Mouse (Mus musculus) liver, embryonic 13.5 days (tissue): ENCODE data around the gene Gm45234. TPM values are rescaled to one million over a fixed set of nuclear protein-coding genes. Genes with fewer than 3 reads are reported as not detected.
A peak's percentile ranks its signal among the peaks of the same experiment; 100 is the strongest.

Experiments
- ATAC-seq: fragments of 200-750 bp; cut with Nextera tagmentation; 2 replicates; pipeline ENCODE4 v1.8.0; 2017; ENCODE audit warnings: low read depth, mild to moderate bottlenecking, moderate number of reproducible peaks, moderate library complexity
- DNase-seq: peaks from one replicate; pipeline ENCODE4 v3.0.0; 2022
- H3K27ac ChIP-seq: fragments of 300-500 bp; sonication (generic); 2 replicates; pipeline ENCODE4 v1.5.1; 2015; ENCODE audit warnings: moderate library complexity, mild to moderate bottlenecking, inconsistent platforms
- H3K27me3 ChIP-seq: fragments of 300-500 bp; sonication (generic); 2 replicates; pipeline ENCODE4 v1.6.1; 2015; ENCODE audit warnings: mild to moderate bottlenecking, inconsistent platforms
- H3K36me3 ChIP-seq: fragments of 300-500 bp; sonication (generic); 2 replicates; pipeline ENCODE4 v1.6.1; 2015; ENCODE audit warnings: mild to moderate bottlenecking, inconsistent platforms
- H3K4me1 ChIP-seq: fragments of 300-500 bp; sonication (generic); replicated peaks from 2 replicates; pipeline ENCODE4 v1.6.1; 2015; ENCODE audit warnings: inconsistent platforms
- H3K4me2 ChIP-seq: fragments of 300-500 bp; sonication (generic); 2 replicates; pipeline ENCODE4 v1.6.1; 2015; ENCODE audit warnings: inconsistent platforms, mild to moderate bottlenecking, moderate library complexity
- H3K4me3 ChIP-seq: fragments of 300-500 bp; sonication (generic); replicated peaks from 2 replicates; pipeline ENCODE4 v1.5.1; 2015; ENCODE audit warnings: mild to moderate bottlenecking, inconsistent platforms
- H3K9ac ChIP-seq: fragments of 300-500 bp; sonication (generic); 2 replicates; pipeline ENCODE4 v1.6.1; 2015; ENCODE audit warnings: mild to moderate bottlenecking, inconsistent platforms
- H3K9me3 ChIP-seq: fragments of 300-500 bp; sonication (generic); replicated peaks from 2 replicates; pipeline ENCODE4 v1.6.1; 2016; ENCODE audit warnings: inconsistent platforms
- WGBS: fragments of 180-500 bp; shearing (Covaris S2); methylation state at CpG from one replicate; pipeline ENCODE4 v1.1.7; 2015; ENCODE audit not compliant: insufficient replicate concordance; 5-methylcytosine and 5-hydroxymethylcytosine counted together
- polyA plus RNA-seq: library from polyadenylated mRNA; unstranded; fragments of >200 nt; fragmentation: Nextera tagmentation; extraction: Ambion mirVana; gene quantifications from 2 replicates; pipeline ENCODE4 v1.2.1, GENCODE M21; 2015

Gene Gm45234
- polyA plus RNA-seq, 1 experiment from 2014 or later = not detected

DNA sequence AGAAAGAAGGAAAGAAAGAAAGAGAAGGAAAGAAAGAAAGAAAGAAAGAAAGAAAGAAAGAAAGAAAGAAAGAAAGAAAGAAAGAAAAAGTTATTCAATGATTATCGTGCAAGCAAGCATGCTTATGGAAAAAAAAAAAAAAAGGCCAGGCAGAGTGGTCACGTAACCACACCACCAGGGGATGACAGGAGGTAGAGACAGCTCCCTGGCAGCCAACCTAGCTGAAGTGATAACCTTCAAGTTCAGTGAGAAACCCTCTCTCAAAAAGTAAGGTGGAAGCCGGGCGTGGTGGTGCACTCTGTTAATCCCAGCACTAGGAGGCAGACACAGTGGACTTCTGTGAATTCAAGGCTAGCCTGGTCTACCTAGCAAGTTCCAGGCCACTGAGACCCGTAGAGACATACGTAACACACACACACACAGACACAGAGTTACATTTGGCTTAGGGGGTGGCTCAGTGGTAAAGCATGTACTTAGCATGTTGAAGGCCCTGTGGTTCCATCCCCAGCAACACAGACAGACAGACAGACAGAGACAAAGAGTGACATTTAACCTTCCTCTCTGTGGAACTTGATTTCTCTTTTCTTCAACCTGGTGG is 32.8 kb downstream of the Gm45234 start:
- H3K4me3 ChIP-seq = no peak overlapping the region
- peaks cover 16% of the 10 kb centered on the region for H3K36me3 ChIP-seq
- no peaks in the 10 kb centered on the region for H3K27me3 ChIP-seq
- H3K4me2 ChIP-seq = no peak overlapping the region
- H3K9ac ChIP-seq = no peak overlapping the region
- ATAC-seq (no peak), DNase-seq (no peak)
- H3K27ac ChIP-seq = no peak overlapping the region
- WGBS = 67% methylated on average over 6 of the region's 6 CpGs
- peaks cover 64% of the 10 kb centered on the region for H3K4me1 ChIP-seq
- H3K9me3 ChIP-seq = no peaks in the 10 kb centered on the region

DNA sequence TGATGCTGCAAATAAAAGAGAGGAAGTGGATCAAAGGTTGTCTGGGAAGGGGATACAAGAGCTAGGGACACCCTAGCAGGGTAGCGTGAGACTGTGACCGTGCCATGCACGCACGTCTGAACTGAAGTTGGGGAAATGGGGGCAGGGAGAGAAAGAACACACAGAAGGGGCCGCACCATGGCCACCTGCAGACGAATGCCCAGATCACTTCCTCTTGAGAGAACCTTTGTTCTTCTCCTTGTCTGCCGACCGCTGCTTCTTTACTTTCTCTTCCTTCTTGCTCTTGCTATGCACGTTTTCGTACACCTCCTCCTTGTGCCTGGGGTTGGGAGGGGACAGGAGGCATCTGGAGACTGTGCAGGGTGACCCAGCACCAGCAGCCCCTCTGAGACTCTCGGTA is 34.9 kb downstream of the Gm45234 start:
- no peak overlapping the region for H3K9ac ChIP-seq
- H3K4me3 ChIP-seq = no peak overlapping the region
- H3K9me3 ChIP-seq = no peaks in the 10 kb centered on the region
- ATAC-seq (no peak), DNase-seq (no peak)
- no peak overlapping the region for H3K4me2 ChIP-seq
- peak overlapping the region; percentile 50; the same call in 1 of the 2 replicates for H3K27ac ChIP-seq
- peaks cover 68% of the 10 kb centered on the region for H3K4me1 ChIP-seq
- H3K36me3 ChIP-seq = peaks cover 26% of the 10 kb centered on the region
- 73% methylated on average over 11 of the region's 11 CpGs for WGBS
- H3K27me3 ChIP-seq = no peaks in the 10 kb centered on the region

DNA sequence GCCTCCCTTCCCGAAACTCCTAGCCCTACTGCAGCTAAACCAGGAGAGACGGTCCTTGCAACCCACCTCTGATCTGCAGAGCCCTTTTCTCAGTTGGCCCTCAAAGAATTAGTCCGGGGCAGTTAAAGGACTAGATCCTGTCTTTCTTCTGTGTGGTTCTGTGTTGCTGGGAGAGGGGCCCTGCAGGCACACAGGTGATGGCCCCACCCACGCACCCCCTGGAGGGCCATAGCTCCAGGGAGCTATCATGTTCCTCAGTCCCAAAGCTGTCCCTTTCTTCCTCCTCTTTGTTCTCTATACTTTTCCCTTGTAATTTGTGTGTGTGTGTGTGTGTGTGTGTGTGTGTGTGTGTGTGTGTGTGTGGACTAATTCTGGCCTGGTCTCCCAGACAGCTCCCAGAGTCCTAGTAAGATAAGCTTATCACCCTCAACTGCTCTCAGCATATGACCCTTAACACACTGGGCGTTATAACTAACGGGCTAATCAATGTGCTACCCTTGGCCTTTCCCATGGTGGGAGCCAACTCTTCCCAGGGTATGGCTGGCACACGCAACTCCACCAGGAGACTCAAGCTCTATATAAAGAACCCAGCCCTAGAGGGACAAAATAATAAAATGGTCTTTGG is 36.4 kb downstream of the Gm45234 start:
- 0 out of 2 replicates have a peak overlapping the region, but pooled peaks have one; percentile 16 for H3K4me3 ChIP-seq
- peak; percentile 57 for DNase-seq

DNA sequence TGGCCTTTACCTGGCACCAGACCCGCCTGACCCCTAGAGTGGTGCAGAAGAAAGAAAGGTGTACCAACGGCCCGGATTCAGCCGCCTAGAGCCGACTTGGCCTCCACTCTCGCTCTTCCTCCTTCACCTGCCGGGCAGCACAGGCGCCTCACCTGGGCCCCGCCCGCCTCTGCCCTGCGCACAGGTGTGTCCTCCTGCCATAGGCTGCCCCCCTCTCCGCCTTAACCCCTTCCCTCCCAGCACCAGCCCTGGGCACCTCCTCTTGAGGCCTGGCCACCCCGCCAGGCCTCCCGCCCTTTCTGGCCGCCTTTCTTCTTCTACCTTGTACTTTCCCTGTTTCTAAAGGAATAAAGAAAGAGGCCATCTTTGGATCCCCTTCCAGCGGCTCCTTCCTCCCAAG is 37.1 kb downstream of the Gm45234 start:
- ATAC-seq = no peak
- 0 out of 2 replicates have a peak overlapping the region, but pooled peaks have one; percentile 16 for H3K4me3 ChIP-seq
- peak overlapping the region; percentile 87 for H3K27ac ChIP-seq
- peak overlapping the region; percentile 63 for H3K9ac ChIP-seq
- no peaks in the 10 kb centered on the region for H3K27me3 ChIP-seq
- H3K9me3 ChIP-seq = no peaks in the 10 kb centered on the region
- no peak for DNase-seq
- peak overlapping the region; percentile 54 for H3K4me2 ChIP-seq
- H3K4me1 ChIP-seq = peaks cover 65% of the 10 kb centered on the region
- 77% methylated on average over 16 of the region's 16 CpGs for WGBS
- peaks cover 43% of the 10 kb centered on the region for H3K36me3 ChIP-seq

More for the DNA sequence above, 36.4 kb downstream of the Gm45234 start:
- H3K9me3 ChIP-seq = no peaks in the 10 kb centered on the region
- H3K27me3 ChIP-seq = no peaks in the 10 kb centered on the region
- peak overlapping the region; percentile 54 for H3K4me2 ChIP-seq
- peak overlapping the region; percentile 87 for H3K27ac ChIP-seq
- H3K4me1 ChIP-seq = peaks cover 63% of the 10 kb centered on the region
- H3K36me3 ChIP-seq = peaks cover 35% of the 10 kb centered on the region
- ATAC-seq = peak; percentile 93
- 28% methylated on average over 7 of the region's 7 CpGs for WGBS
- H3K9ac ChIP-seq = peak overlapping the region; percentile 63

DNA sequence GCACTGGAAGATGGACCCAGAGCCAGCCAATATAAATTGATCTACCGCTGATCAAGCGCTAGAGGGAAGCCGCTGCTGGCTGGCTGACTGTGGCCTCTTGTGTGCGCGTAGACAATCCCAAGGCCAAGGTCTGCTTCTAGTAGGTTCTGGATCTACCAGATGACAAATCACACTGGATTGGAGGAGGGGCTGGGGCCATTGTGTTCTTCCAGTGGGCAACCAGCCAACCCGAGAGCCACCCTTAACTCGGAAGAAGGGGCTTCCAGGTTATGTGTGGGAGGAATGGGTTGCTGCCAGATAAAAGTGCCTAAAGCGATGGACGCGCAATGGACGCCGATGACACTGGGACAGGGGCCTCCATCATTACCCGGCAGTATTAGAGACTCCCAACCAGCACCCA is 37.9 kb downstream of the Gm45234 start:
- Histone ChIP-seq H3K36me3 (peaks cover 49% of the 10 kb centered on the region), H3K9me3 (no peaks in the 10 kb centered on the region), H3K4me2 (no peak overlapping the region), H3K9ac (no peak overlapping the region), H3K27ac (peak overlapping the region; percentile 87), H3K4me3 (no peak overlapping the region), H3K27me3 (no peaks in the 10 kb centered on the region), H3K4me1 (peaks cover 67% of the 10 kb centered on the region)
- 84% methylated on average over 13 of the region's 13 CpGs for WGBS
- DNase-seq (no peak), ATAC-seq (no peak)

DNA sequence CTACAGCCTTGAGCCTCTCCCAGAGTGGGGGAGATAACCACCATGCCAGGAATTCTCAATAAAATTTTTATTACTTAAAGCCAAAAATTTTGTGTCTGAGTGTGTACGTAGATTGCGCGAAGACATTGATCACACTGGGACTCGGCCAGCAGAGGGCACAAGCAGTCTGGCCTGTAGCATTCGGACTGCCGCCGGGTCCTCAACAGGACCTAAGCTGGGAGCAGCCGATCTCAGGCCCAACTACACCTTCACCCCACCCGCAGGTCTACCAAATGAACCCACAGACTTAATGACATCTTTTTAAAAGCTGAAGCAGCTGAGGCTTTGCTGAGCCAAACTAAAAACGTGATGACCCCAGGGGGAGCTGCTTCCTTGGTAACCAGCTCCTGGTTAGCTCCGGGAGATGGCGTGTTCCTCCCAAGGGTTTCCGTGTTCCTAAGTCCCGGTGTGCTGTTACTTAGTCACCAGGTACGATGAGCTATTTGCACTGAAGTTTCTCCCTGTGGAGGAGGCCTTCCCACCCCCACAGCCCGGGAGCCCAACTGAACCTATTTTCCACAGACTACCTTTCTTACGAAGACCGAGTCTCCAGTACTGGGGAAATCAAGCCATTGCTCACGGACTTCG is 38.8 kb downstream of the Gm45234 start:
- H3K4me1 ChIP-seq = peaks cover 70% of the 10 kb centered on the region
- no peak overlapping the region for H3K4me2 ChIP-seq
- ATAC-seq (no peak), DNase-seq (peak; percentile 44)
- 67% methylated on average over 20 of the region's 20 CpGs for WGBS
- no peak overlapping the region for H3K9ac ChIP-seq
- no peak overlapping the region for H3K4me3 ChIP-seq
- no peaks in the 10 kb centered on the region for H3K27me3 ChIP-seq
- no peaks in the 10 kb centered on the region for H3K9me3 ChIP-seq
- no peak overlapping the region for H3K27ac ChIP-seq
- peaks cover 49% of the 10 kb centered on the region for H3K36me3 ChIP-seq

DNA sequence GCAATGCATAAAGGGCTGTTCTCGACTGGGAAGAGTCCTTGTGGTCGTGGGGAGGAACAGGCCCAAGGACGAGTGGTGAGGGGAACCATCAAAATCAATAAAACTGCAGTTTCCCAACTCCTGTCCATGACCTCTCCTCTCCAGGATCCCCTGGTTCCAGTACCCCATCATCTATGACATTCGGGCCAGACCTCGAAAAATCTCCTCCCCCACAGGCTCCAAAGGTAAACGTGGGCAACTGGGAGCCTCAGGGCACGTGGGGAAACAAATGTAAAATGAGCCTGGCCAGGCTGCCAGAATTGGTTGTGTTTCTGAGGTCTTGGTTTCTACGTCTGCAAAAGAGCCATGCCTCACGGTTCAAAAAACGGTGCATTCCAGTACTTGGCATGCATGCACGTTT is 42.9 kb downstream of the Gm45234 start:
- Histone ChIP-seq H3K36me3 (peaks cover 69% of the 10 kb centered on the region), H3K27me3 (no peaks in the 10 kb centered on the region), H3K9ac (peak overlapping the region; percentile 85), H3K27ac (peak overlapping the region; percentile 88), H3K4me3 (peak overlapping the region; percentile 88), H3K4me2 (peak overlapping the region; percentile 95), H3K9me3 (no peaks in the 10 kb centered on the region), H3K4me1 (peaks cover 61% of the 10 kb centered on the region)
- DNase-seq (no peak), ATAC-seq (no peak)
- WGBS = 5% methylated on average over 11 of the region's 11 CpGs

DNA sequence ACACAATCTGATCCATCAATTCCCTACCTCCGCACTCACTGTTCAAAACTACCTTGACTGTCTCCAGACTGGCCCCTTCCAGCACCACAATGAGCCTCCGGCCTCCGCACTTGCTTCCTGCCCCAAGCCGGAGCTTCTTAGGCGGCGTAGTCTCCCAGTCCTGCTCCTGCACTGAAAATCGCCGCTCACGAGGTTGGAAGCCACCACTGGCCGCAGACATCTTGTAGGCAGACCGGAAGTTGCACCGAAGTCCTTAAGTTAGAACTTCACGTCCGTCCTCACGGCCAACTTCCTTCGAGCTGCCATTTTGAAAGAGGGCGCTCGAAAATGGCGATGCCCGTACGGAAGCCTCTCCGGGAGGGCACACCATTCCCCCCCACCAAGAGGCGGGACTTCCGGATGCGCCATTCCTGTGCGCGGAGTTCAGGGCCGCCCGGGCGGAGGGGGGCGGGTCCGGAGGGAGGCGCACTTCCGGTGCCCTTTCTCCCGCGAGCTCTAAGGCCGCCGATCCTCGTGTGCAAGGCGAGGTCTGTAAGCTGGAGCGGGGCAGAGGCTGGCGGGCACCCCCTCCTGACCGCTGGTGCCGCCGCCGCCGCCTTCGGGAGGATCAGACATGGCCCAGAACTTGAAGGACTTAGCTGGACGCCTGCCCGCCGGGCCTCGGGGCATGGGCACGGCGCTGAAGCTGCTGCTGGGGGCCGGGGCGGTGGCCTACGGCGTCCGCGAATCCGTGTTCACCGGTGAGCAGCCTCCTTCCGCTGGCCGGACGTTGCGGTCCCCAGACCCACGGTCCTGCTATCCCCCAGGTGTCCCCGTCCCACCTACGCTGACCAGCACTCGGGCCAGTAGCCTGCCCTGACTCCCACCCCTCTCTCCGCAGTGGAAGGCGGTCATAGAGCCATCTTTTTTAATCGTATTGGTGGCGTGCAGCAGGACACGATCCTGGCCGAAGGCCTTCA is 43.7 kb downstream of the Gm45234 start, which contains the start of the genes Emg1 and Phb2:
Gene Emg1, minus strand, starts transcription at position 355 of the 959 bp plus-strand sequence.
Gene Phb2, plus strand, starts transcription at position 513 of the 959 bp plus-strand sequence.
- under 1% methylated on average over 76 of the region's 76 CpGs for WGBS
- Histone ChIP-seq H3K4me3 (peak within 1 kb of the TSS; percentile 88), H3K36me3 (peaks cover 69% of the 10 kb centered on the region), H3K27ac (peak within 1 kb of the TSS; percentile 88), H3K9ac (peak within 1 kb of the TSS; percentile 91), H3K4me2 (peak within 1 kb of the TSS; percentile 95), H3K27me3 (no peaks in the 10 kb centered on the region), H3K4me1 (peaks cover 58% of the 10 kb centered on the region), H3K9me3 (no peaks in the 10 kb centered on the region)
- ATAC-seq = peak; percentile 97
- DNase-seq = peak; percentile 96

DNA sequence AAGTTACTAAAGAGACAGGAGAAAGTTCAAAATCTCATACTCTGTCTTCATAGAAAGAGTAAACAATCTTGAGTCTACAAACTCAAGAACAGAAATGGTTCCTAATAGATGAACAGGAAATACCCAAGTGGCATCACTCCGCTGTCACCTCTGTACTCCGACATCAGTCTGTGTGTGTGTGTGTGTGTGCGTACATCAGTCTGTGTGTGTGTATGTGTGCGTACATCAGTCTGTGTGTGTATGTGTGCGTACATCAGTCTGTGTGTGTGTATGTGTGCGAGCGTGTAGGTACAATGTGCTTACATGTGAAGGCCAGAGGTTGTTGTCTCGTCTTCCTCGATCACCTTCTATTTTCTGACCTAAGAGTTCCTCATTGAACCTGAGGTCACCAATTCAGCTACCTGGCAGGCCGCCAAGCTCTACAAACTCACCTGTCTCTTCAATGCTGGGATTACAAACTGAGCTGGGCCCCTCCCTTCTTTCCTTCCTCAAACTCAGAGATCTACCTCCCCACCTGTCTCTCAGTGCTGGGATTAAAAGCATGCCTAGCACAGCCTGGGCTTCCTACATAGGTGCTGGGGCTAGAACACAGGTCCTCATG is 47.4 kb downstream of the Gm45234 start:
- Histone ChIP-seq H3K9ac (0 out of 2 replicates have a peak overlapping the region, but pooled peaks have one; percentile 11), H3K27me3 (no peaks in the 10 kb centered on the region), H3K27ac (no peak overlapping the region), H3K9me3 (no peaks in the 10 kb centered on the region), H3K4me3 (no peak overlapping the region), H3K4me2 (no peak overlapping the region), H3K36me3 (peaks cover 69% of the 10 kb centered on the region), H3K4me1 (peaks cover 42% of the 10 kb centered on the region)
- ATAC-seq (no peak), DNase-seq (no peak)
- WGBS = 84% methylated on average over 10 of the region's 10 CpGs

DNA sequence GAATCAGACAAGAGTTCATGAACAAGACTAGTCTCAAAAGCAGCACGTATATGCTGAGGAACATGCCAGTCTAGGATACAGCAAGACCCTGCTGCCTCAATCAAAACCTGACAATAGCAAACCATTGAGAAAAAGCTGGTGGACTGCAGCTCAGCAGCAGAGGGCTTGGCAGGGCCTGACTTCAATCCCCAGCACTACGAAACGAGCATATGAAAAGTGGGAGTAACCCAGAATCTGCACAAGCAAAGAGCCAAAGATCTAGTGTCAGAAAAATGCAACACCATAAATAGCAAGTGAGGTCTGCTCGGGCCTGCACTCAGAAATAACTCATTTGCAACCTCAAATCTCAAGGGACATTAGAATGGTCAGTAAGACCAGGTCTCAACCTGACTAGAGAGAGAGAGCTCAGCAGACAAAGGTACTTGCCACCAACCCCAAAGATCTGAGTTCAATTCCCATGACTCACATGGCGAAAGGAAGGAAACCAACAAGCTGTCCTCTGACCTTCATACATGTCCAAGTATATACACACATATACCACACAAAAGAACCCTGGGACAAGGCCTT is 49.7 kb downstream of the Gm45234 start:
- peaks cover 31% of the 10 kb centered on the region for H3K4me1 ChIP-seq
- no peak overlapping the region for H3K27ac ChIP-seq
- H3K9me3 ChIP-seq = no peaks in the 10 kb centered on the region
- H3K4me2 ChIP-seq = no peak overlapping the region
- H3K27me3 ChIP-seq = no peaks in the 10 kb centered on the region
- ATAC-seq (no peak), DNase-seq (no peak)
- peaks cover 89% of the 10 kb centered on the region for H3K36me3 ChIP-seq
- 79% methylated on average over 5 of the region's 5 CpGs for WGBS
- no peak overlapping the region for H3K4me3 ChIP-seq
- no peak overlapping the region for H3K9ac ChIP-seq
